Mouse (Mus musculus): ENCODE measurements around the gene Gm12185. TPM values are rescaled to one million over a fixed set of nuclear protein-coding genes. Genes with fewer than 3 reads are reported as not detected.
"Not testable (repeated sequence)": the region's sequence is repeated elsewhere in the genome, so short reads cannot be mapped to it uniquely, and the experiment has no call there.

Gm12185 gene
- total RNA-seq, 2 experiments from 2014 or later, result 0.09 TPM; not detected in 1

- DNase-seq (ENCODE audit: extremely low spot score in 1 of 2, low spot score in 1 of 2), result not testable (repeated sequence)
Observed at GRCm38 (mm10) chr11:48923818-48924217, 68.2 kb downstream of the Gm12185 start.

- no peak for DNase-seq (ENCODE audit: extremely low spot score in 1 of 2, low spot score in 1 of 2)
Observed at GRCm38 (mm10) chr11:48918380-48918779, 73.6 kb downstream of the Gm12185 start.

DNA sequence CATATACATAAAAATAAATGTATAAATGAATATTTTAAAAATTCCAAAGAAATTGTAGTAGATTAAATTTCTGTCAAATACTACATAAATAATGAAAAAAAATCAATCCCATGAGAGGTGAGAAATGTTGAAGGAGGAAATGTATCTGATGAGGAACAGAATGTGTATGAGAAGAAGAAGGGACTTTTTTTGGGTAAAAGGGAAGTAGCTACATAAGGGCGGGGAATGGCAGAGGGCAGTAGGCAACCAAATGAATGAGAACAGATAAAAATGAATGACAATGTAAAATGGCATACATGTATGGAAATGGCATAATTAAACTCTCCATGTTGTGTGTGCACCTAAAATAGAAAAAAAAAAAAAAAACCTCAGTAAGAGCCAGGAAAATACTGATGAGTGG lies 78.4 kb downstream of the Gm12185 start:
- DNase-seq (ENCODE audit: extremely low spot score in 1 of 2, low spot score in 1 of 2), result no peak

- no peak for DNase-seq (ENCODE audit: extremely low spot score in 1 of 2, low spot score in 1 of 2)
Observed at GRCm38 (mm10) chr11:48908459-48908858, 83.6 kb downstream of the Gm12185 start.

- DNase-seq (ENCODE audit: extremely low spot score in 1 of 2, low spot score in 1 of 2), result no peak
Observed at GRCm38 (mm10) chr11:48902021-48902420, 90.0 kb downstream of the Gm12185 start, which contains the start of gene Gm5431. Gene Gm5431, minus strand, starts transcription at chr11:48902214.

DNA sequence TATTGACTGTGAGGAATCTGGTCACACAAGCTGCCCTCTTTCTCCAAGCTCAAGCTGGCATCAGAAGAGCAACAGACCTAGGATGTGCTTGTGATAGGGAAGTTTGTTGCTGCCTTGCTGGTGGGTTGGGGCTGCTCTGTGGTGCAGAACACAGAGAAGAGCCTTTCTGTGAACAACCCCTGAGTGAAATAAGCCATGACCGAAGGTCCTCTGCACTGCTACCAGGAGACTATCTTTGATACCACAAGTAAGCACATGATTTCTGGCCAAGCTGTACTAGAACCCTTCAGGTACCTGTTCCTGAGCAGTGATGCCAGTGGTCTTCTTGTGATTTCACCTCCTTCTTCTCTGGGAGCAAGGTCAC lies 90.5 kb downstream of the Gm12185 start:
- not testable (repeated sequence) for DNase-seq (ENCODE audit: extremely low spot score in 1 of 2, low spot score in 1 of 2)

- not testable (repeated sequence) for DNase-seq (ENCODE audit: extremely low spot score in 1 of 2, low spot score in 1 of 2)
Observed at GRCm38 (mm10) chr11:48900654-48901566, 91.1 kb downstream of the Gm12185 start.

DNA sequence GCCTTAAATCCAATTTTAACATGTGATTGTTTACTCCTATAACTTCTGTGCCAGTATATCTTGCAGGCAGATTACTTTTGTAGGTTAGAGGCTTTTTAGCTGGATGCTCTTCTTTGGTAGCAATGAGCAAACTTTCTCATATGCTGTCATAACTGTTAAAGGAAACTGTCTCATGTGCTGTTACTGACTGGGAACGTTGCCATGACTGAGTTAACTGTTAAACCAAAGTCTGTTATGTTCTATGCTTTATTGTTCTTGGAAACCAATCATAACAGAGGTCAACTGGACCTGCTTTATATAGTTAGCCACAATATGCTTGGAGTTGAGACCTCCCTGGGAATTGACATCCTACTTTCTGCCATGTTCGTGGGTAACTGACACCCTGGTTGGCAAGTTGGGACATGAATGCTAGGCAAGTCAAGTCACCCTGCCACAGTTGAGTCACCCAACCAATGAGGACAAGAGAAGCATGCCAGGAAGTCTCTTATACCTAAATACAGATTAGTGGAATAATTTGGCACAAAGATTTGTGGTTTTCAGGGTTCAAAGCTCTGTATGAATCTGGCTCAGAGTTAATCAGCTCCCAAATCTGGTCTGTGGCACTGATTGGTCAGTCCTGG lies 93.1 kb downstream of the Gm12185 start:
- no peak for DNase-seq (ENCODE audit: extremely low spot score in 1 of 2, low spot score in 1 of 2)

GRCm38 (mm10) chr11:48876680-48877079 lies 115.3 kb downstream of the Gm12185 start:
- DNase-seq (ENCODE audit: extremely low spot score in 1 of 2, low spot score in 1 of 2), result no peak

GRCm38 (mm10) chr11:48875343-48875837 lies 116.6 kb downstream of the Gm12185 start:
- DNase-seq (ENCODE audit: extremely low spot score in 1 of 2, low spot score in 1 of 2), result not testable (repeated sequence)

DNA sequence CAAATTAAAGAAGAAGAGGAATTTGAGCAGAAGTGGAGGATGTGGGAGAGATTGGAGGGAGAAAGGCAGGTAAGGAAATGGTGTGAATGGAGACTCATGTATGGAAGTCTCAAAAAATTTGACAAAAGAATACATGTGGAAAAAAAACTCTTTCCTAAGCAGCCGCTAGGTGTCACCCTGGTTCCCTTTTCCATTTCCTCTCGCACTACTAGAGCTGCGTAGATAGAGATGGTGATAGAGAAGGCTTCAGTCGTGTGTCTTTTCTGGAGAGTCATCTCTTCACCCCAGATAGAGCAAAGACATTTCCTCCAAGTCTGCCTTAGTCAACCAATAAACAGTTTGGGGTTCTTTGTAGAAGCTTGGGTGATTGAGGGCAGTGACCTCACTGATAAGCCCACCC lies 117.6 kb downstream of the Gm12185 start:
- DNase-seq (ENCODE audit: extremely low spot score in 1 of 2, low spot score in 1 of 2), result peak in 1 of 2 experiments; percentile 52

- DNase-seq (ENCODE audit: extremely low spot score in 1 of 2, low spot score in 1 of 2), result no peak
Observed at GRCm38 (mm10) chr11:48873591-48874290, 118.3 kb downstream of the Gm12185 start.

GRCm38 (mm10) chr11:48872695-48873300 lies 119.2 kb downstream of the Gm12185 start:
- DNase-seq (ENCODE audit: extremely low spot score in 1 of 2, low spot score in 1 of 2), result no peak

DNA sequence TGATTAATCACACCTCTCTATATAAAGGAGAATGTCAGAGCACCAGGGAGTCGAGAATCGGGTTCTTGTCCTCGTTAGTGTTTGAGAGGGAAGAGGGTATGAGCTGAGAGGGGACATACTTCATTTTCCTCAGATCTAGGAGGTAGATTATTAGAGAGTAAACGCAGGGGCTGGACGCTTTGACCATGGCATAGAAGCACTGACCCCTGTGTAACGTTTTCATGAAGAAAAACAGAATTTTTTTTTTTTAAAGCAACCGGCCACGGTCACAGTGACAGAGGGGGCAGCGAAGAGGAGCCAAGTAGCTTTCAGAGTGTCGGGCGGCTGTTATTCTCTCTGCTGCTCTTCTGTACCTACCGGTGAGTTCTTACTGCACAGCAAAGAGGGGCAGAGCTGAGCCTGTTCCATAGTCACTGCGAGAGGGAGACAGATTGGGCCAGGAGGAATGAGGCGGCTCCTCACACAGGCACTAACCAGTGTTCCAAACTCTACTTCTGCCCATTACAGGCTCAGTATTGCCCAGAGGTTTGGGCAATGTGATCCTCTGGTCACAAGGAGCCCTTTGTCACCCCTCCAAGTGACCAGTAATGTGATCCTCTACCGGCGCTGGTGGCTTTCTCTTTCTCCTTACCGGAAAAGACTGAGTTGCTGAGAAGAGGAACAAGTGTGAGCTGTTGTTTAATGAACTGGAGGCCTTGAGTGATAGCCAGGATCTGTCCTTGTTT lies 120.0 kb downstream of the Gm12185 start:
- peak in 1 of 2 experiments; percentile 11 for DNase-seq (ENCODE audit: extremely low spot score in 1 of 2, low spot score in 1 of 2)

GRCm38 (mm10) chr11:48871201-48871772 lies 120.7 kb downstream of the Gm12185 start, which contains the start of gene Irgm1:
Gene Irgm1, minus strand, starts transcription at chr11:48871683.
- DNase-seq (ENCODE audit: extremely low spot score in 1 of 2, low spot score in 1 of 2), result peak; percentile 20 to 23

DNA sequence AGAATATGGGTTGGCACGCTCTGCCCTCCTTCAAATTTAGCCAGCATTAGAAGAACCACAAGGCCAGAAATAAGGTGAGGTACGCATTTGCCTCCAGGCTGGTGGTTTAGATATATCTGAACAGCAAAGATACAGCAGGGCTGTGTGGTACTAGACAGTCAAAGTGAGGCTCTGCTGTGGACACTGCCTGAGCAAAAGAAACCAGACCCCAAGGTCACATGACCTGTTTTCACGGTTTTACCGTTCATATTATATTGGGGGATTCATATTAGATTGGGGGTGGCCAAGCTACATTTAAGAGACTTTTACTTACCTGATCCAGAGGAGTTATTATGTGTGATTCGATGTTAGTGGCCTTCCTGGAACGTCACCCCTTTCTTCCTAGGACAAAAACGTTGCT lies 121.2 kb downstream of the Gm12185 start:
- DNase-seq (ENCODE audit: extremely low spot score in 1 of 2, low spot score in 1 of 2), result no peak

- DNase-seq (ENCODE audit: extremely low spot score in 1 of 2, low spot score in 1 of 2), result no peak
Observed at GRCm38 (mm10) chr11:48869380-48870110, 122.5 kb downstream of the Gm12185 start.

DNA sequence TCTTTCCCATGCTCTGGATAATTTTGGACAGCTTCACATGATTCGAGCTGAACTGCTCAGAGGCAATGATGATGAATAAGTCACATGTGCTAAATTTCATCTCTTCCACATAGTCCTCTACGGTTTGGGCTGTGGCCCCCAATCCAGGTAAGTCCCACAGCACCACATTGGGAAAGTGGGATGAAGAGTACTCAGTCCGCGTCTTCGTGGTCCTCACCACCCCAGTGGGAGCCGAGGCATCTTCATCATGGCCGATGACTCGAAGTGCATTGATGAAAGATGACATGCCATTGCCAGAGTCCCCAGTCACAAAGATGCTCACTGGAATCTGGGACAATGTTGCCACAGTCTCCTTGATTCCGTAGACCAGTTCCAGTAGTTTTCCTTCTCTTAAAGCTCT lies 125.5 kb downstream of the Gm12185 start:
- no peak for DNase-seq (ENCODE audit: extremely low spot score in 1 of 2, low spot score in 1 of 2)

- no peak for DNase-seq (ENCODE audit: extremely low spot score in 1 of 2, low spot score in 1 of 2)
Observed at GRCm38 (mm10) chr11:48863808-48864207, 128.2 kb downstream of the Gm12185 start.
